Mouse (Mus musculus) adrenal gland, adult 8-10 months (tissue): Measurements from ENCODE around the gene Kng2. TPM values are rescaled to one million over a fixed set of nuclear protein-coding genes. Genes with fewer than 3 reads are reported as not detected.
A peak's percentile ranks its signal among the peaks of the same experiment; 100 is the strongest.
"Not testable (repeated sequence)": the region's sequence is repeated elsewhere in the genome, so short reads cannot be mapped to it uniquely, and the experiment has no call there.

ENCODE experiments used
- DNase-seq: peaks from one replicate; pipeline ENCODE4 v3.0.0; 2022
- total RNA-seq, 4 experiments: library from RNA; stranded (reverse); gene quantifications; 2 replicates each; pipeline ENCODE4 v1.2.4; 2022

Kng2 gene
- total RNA-seq, 4 experiments from 2014 or later = 3.6 to 5.7 (median 4.7) TPM

DNA sequence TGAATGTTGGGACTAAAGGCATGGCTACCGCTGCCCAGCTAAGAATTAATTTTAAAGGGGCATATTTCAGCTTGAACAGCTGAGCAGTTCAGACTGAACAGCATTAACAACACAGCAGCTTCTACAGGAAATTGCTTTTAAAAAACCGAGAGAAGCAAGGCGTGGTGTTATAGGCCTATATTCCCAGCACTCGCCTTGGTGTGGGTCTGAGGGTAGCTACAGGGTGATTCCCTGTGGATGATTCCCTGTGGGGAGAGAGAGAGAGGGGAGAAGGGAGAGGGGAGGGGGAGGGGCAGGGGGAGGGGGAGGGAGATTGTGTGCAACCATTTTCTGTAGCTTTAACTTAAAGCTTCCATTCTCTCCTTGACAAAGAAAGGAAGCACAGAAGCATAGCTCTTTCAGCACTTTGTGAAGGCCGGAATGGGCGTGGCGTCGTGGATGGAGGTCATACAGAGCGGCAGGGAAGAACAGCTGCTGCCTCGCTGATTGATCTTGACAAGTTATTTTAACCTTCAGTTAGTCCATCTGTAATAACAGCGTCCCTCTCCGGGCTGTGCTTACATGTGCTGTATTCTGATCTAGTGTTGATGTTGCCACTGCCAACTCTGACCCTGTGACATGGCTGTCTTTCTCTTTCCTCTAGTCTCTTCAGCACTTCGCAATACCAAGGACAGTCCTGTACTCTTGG, 73.7 kb downstream of the Kng2 start:
- DNase-seq = peak; percentile 56

DNA sequence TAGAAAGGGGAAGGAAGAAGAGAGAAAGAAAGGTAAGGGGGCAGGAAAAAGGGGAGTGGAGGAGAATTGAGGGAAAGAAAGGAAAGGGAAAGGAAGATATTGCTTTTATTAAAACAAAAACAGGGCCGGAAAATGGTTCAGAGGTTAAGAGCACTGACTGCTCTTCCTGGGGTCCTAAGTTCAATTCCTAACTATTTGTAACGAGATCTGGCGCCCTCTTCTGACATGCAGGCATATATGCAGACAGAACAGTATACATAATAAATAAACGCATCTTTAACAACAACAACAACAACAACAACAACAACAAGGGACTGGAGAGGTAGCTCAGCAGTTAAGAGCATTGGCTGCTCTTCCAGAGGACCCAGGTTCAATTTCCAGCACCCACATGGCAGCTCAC, 76.2 kb downstream of the Kng2 start:
- no peak for DNase-seq

DNA sequence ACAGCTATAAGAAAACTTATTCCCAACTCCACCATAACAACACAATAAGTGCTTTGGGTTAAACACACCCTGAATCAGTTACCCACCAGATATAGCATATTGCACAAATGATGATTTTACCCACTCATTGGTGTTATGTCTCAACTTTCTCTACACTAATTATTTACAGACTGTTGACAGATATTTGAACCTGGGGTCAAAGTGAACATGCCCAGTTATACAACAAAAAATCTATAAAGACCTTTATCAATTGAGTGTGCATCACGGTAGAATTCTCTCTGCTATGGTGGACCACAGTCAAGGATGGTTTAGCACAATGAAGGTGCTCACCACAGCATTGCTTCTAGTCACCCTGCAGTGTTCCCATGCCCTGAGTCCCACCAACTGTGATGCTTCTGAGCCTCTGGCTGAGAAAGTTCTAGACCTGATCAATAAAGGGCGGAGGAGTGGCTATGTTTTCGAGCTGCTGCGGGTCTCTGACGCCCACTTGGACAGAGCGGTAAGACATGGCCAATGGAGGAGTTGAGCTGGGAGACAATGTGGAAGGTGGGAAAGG, 78.4 kb downstream of the Kng2 start, which contains the start of gene Hrg:
Gene Hrg (plus strand): TSS at position 233 of the 556 bp plus-strand sequence.
- DNase-seq = no peak

- no peak for DNase-seq
Measured at GRCm38 (mm10) chr16:22947371-22947770, 81.9 kb downstream of the Kng2 start.

- not testable (repeated sequence) for DNase-seq
Measured at GRCm38 (mm10) chr16:22941825-22942476, 87.3 kb downstream of the Kng2 start.

GRCm38 (mm10) chr16:22939120-22939695, 90.1 kb downstream of the Kng2 start:
- no peak for DNase-seq

GRCm38 (mm10) chr16:22938541-22938940, 90.7 kb downstream of the Kng2 start:
- no peak for DNase-seq

- DNase-seq = no peak
Measured at GRCm38 (mm10) chr16:22937631-22938030, 91.7 kb downstream of the Kng2 start.

Other genes starting within 250 kb of the Kng2 start
- not detected for gene Crygs, start 217.9 kb downstream of the Kng2 start, total RNA-seq
- gene Tbccd1, start 171.8 kb downstream of the Kng2 start, total RNA-seq = 10 to 100 TPM; 19.2 to 26.1 (median 23.1) TPM
- gene Dnajb11, start 171.6 kb downstream of the Kng2 start, total RNA-seq = 10 to 100 TPM; 55.9 to 75.2 (median 64.1) TPM
- 1 to 10 TPM; 6.1 to 8.4 (median 7.2) TPM for gene Ahsg, start 138.2 kb downstream of the Kng2 start, total RNA-seq
- gene Fetub, start 111.1 kb downstream of the Kng2 start, total RNA-seq = 10 to 100 TPM in 2 of 4 experiments, 1 to 10 TPM in 2; 2.4 to 25.4 (median 6.9) TPM
- under 1 TPM in 2 of 4 experiments, not detected in 2; 0.20 to 0.46 TPM for gene Hrg, start 78.4 kb downstream of the Kng2 start, total RNA-seq
- 1 to 10 TPM in 1 of 4 experiments, under 1 TPM in 3; 0.18 to 1.0 (median 0.52) TPM for gene Kng1, start 28.4 kb upstream of the Kng2 start, total RNA-seq
- gene Eif4a2, start 78.0 kb upstream of the Kng2 start, total RNA-seq = 100 to 1,000 TPM; 551 to 775 (median 679) TPM
- gene Rfc4, start 98.3 kb upstream of the Kng2 start, total RNA-seq = 10 to 100 TPM in 1 of 4 experiments, 1 to 10 TPM in 3; 7.1 to 10.8 (median 9.2) TPM
- 100 to 1,000 TPM; 199 to 471 (median 253) TPM for gene Adipoq, start 117.1 kb upstream of the Kng2 start, total RNA-seq
- 10 to 100 TPM; 36.7 to 55.6 (median 44.3) TPM for gene St6gal1, start 195.3 kb upstream of the Kng2 start, total RNA-seq